Mouse (Mus musculus): Measurements from ENCODE around the gene F11r. TPM values are rescaled to one million over a fixed set of nuclear protein-coding genes. Genes with fewer than 3 reads are reported as not detected.

The F11r gene
- polyA plus RNA-seq, 1 experiment from 2014 or later = 11.1 TPM

DNA sequence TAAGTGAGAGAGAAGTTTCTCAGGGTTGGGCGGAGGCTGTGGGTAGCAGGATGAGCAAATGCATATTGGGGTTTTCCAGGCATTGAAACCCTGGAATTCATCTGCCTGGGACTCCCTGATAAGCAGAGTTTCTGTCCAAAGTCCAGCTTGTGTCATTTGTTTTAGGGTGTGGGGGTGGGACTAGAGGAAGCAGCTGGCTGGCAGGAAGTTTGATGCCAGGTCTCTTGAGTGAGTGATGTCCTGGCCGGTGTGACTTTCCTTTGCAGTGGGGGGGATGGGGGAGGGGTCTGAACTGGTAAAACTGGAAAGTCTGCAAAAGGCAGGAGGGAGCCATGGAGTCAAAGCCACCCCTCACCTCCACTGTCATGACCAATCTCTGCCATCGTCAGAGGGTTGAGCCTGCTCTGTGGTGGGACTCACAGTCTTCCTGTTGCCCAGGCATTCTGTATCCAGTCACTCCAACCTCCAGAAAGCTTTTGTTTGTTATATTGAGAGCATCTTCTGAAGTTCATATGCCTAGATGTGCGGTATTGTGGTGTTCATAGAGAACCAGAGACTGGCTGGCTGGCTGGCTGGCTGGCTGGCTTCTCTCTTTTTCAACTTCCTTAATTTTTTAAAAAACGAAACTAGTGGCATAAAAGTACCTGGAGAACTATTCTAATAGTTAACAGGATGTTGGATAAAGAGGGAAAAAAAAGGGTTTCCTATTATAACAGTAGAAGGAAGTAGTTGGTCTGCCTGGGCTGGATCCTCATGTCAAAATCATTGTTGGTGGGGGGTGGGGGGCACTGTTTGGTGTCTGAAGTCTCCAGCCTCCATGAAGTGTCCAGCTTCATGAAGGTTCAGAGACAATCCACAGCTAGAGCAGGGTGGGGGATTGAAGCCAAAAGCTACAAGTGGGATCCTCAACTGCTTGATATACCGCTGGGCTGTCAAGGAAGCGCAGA is 4.4 kb downstream of the F11r start:
- Histone ChIP-seq H3K27ac (no peak overlapping the region), H3K27me3 (peaks cover 38% of the 10 kb centered on the region), H3K4me2 (no peak overlapping the region), H3K36me3 (replicated peaks) (no peaks in the 10 kb centered on the region), H3K9me3 (0 out of 2 replicates have a peak, but pooled peaks cover 4% of the 10 kb centered on the region), H3K4me3 (replicated peaks) (no peak overlapping the region), H3K9ac (no peak overlapping the region), H3K4me1 (peaks cover 10% of the 10 kb centered on the region)
- ATAC-seq (ENCODE audit: low FRiP score) = no peak
- WGBS = 65% methylated on average over 7 of the region's 7 CpGs

DNA sequence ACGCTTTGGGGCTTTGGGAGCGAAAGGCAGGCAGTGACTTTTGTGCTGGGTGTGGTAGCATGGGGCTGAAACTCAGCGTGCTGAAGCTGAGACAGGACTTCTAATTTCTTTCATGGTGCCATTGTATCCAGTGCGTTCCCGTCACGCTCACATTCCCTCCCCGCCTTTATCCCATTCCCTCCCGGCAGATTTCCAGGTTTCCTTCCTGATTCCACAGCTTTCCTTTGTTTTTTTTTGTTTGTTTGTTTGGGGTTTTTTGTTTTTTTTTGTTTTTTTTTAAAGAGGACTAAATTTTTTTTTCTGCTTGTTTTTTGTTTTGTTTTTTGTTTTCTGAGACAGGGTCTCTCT is 5.1 kb downstream of the F11r start:
- Histone ChIP-seq H3K27ac (no peak overlapping the region), H3K4me3 (replicated peaks) (no peak overlapping the region), H3K9me3 (0 out of 2 replicates have a peak, but pooled peaks cover 4% of the 10 kb centered on the region), H3K4me2 (no peak overlapping the region), H3K36me3 (replicated peaks) (no peaks in the 10 kb centered on the region), H3K4me1 (peaks cover 6% of the 10 kb centered on the region), H3K9ac (no peak overlapping the region), H3K27me3 (peaks cover 31% of the 10 kb centered on the region)
- no peak for ATAC-seq (ENCODE audit: low FRiP score)
- WGBS = 79% methylated on average over 8 of the region's 8 CpGs

DNA sequence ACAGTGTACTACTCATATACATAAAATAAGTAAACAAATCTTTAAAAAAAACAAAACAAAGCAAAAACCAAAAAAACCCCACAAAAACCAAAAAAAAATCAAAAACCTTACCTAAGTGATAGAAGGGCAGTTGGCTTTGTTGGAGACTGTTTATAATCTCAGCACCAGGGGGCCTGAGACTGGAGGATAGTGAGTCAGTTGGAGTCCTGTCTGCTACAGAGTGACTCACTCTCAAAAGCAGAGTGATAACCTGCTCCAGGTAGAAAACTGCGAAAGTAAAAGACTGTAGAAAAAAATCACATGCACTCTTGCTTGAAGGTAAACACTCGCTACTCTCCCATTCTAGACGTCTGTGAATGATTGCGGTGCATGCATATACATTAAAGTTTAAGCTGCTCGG is 7.7 kb downstream of the F11r start:
- peaks cover 5% of the 10 kb centered on the region for H3K27me3 ChIP-seq
- no peak for ATAC-seq (ENCODE audit: low FRiP score)
- H3K9ac ChIP-seq = no peak overlapping the region
- no peak overlapping the region for H3K4me3 ChIP-seq (replicated peaks)
- no peaks in the 10 kb centered on the region for H3K36me3 ChIP-seq (replicated peaks)
- H3K4me2 ChIP-seq = no peak overlapping the region
- 90% methylated on average over 5 of the region's 5 CpGs for WGBS
- H3K9me3 ChIP-seq = 0 out of 2 replicates have a peak, but pooled peaks cover 4% of the 10 kb centered on the region
- H3K4me1 ChIP-seq = no peaks in the 10 kb centered on the region
- H3K27ac ChIP-seq = no peak overlapping the region

DNA sequence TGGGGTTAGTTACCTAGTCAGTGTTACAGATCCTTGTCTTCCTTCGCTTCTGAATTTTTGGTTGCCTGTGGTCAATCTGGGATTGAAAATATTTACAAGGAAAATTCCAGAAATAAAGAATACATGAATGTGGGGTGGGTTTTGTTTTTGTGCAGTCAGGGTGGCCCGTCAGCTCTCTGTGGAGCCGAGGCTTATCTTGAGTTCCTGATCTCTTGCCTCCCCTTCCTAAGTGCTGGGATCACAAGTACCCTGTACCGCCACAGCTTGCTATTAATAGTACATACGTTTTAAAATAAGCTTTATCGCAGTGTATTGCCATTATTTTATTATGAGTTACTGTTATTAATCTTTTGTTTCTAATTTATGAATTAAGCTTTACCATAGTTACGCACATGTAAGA is 9.5 kb downstream of the F11r start:
- Histone ChIP-seq H3K36me3 (replicated peaks) (no peaks in the 10 kb centered on the region), H3K4me1 (no peaks in the 10 kb centered on the region), H3K9me3 (0 out of 2 replicates have a peak, but pooled peaks cover 4% of the 10 kb centered on the region), H3K27me3 (no peaks in the 10 kb centered on the region), H3K4me3 (replicated peaks) (no peak overlapping the region), H3K27ac (no peak overlapping the region), H3K4me2 (no peak overlapping the region), H3K9ac (no peak overlapping the region)
- 83% methylated on average over 7 of the region's 7 CpGs for WGBS
- ATAC-seq (ENCODE audit: low FRiP score) = no peak

DNA sequence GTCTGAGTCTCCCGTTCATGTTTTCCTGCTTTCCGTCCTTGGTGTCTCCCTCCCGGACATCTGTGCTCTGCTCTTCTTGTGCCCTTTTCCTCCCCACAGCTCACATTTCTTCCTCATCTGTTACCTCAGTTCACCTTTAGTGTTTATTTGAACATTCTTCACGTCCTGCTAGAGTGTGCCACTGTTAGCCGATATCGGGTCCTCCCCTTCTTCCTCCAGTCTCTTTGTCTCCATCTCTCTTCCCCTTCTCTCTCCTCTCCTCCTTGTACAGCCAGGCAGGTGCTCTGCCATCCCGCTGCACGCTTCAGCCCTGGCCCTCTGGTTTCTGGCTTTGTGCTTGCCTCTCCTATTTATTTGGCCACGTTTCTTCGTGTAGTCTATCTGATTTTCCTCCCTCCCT is 10.4 kb downstream of the F11r start:
- H3K27me3 ChIP-seq = no peaks in the 10 kb centered on the region
- WGBS = 83% methylated on average over 10 of the region's 10 CpGs

DNA sequence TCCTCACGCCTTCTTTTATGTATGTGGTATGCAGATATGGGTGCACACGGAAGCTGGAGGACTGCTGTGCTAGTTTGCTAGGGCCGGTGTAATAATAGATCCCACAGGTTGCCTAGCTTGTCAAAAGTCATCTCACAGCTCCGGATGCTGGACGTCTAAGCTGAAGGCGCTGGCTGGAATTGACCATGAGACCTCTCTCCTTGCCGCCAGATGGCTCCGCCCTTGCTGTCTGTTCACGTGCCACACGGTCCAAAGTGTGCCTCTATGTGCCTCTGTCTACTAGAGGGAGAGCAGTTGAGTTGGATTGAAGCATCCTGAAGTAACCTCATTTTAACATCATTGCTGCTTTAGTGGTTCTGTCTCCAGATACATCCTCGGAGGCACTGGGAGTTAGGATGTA is 12.7 kb downstream of the F11r start:
- no peaks in the 10 kb centered on the region for H3K9me3 ChIP-seq
- H3K4me3 ChIP-seq (replicated peaks) = no peak overlapping the region
- no peaks in the 10 kb centered on the region for H3K4me1 ChIP-seq
- no peaks in the 10 kb centered on the region for H3K36me3 ChIP-seq (replicated peaks)
- H3K27me3 ChIP-seq = no peaks in the 10 kb centered on the region
- H3K4me2 ChIP-seq = no peak overlapping the region
- 88% methylated on average over 11 of the region's 11 CpGs for WGBS
- no peak overlapping the region for H3K27ac ChIP-seq
- no peak overlapping the region for H3K9ac ChIP-seq
- ATAC-seq (ENCODE audit: low FRiP score) = no peak

More for the DNA sequence above, 10.4 kb downstream of the F11r start:
- Histone ChIP-seq H3K27ac (no peak overlapping the region), H3K4me3 (replicated peaks) (no peak overlapping the region), H3K4me2 (no peak overlapping the region), H3K9me3 (0 out of 2 replicates have a peak, but pooled peaks cover 4% of the 10 kb centered on the region), H3K4me1 (no peaks in the 10 kb centered on the region), H3K9ac (no peak overlapping the region), H3K36me3 (replicated peaks) (no peaks in the 10 kb centered on the region)
- no peak for ATAC-seq (ENCODE audit: low FRiP score)

DNA sequence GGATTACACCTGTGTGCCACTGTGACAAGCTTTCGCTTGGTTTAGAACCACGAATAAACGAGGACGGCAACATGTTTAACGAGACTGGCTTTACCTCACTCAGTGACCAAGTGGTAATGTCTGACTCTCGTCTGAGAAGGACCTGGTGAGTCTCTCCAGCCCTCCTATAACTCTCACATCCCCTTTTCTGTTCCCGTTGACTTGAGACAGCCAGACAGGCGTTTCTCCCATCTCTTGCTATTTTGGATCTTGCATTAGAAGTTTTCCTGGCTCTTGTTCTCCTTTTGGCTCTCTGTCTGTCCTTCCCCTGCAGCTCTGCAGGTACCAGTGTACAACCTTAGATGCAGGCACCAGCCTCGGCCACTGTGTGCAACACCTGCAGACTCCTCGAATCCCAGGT is 13.7 kb downstream of the F11r start:
- ATAC-seq (ENCODE audit: low FRiP score) = no peak
- WGBS = 85% methylated on average over 10 of the region's 10 CpGs

DNA sequence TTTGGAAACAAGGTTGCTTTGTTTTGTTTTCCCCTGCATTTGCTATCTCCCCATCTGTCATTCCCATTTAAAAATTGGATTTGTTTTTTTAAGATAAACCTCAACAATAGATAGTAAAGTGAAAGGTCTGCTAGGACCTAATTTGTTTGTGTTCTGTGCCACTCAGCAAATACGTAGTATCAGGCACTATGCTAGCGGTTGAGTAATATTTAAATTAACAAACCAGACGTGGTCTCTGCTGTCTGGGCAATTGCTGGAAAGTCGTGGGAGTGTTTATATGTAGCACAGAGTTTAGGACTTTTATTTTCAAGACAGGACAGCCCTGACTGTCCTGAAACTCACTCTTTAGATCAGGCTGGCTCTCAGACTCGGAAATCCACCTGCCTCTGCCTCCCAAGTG is 15.2 kb downstream of the F11r start:
- 80% methylated on average over 5 of the region's 5 CpGs for WGBS
- Histone ChIP-seq H3K9me3 (no peaks in the 10 kb centered on the region), H3K4me3 (replicated peaks) (no peak overlapping the region)

More for the DNA sequence above, 13.7 kb downstream of the F11r start:
- Histone ChIP-seq H3K9me3 (no peaks in the 10 kb centered on the region), H3K4me3 (replicated peaks) (no peak overlapping the region), H3K9ac (no peak overlapping the region), H3K4me2 (no peak overlapping the region), H3K27me3 (no peaks in the 10 kb centered on the region), H3K36me3 (replicated peaks) (no peaks in the 10 kb centered on the region), H3K4me1 (no peaks in the 10 kb centered on the region), H3K27ac (no peak overlapping the region)

DNA sequence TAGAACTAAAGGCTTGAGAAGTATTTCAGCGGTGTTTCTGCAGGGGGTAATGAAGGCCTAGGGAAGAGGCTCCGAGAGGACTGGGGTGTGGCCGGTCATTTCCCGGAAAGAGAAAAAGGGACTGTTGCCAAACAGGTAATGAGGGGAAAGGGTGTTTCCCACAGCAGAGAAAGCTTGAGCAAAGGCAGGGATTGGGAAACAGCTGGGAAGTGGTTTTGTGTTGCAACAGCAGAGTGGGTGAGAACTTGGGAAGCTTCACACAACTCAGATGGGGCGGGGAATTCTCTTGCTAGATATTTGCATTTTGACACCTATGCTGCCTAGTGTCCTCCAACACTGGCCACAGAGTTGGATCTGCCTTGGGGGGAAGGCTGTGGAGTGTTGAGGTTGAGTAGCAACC is 15.6 kb downstream of the F11r start:
- WGBS = 94% methylated on average over 5 of the region's 5 CpGs
- no peak for ATAC-seq (ENCODE audit: low FRiP score)

More for the DNA sequence above, 15.2 kb downstream of the F11r start:
- Histone ChIP-seq H3K9ac (no peak overlapping the region), H3K36me3 (replicated peaks) (no peaks in the 10 kb centered on the region), H3K4me1 (no peaks in the 10 kb centered on the region), H3K4me2 (no peak overlapping the region), H3K27ac (no peak overlapping the region), H3K27me3 (no peaks in the 10 kb centered on the region)
- no peak for ATAC-seq (ENCODE audit: low FRiP score)

DNA sequence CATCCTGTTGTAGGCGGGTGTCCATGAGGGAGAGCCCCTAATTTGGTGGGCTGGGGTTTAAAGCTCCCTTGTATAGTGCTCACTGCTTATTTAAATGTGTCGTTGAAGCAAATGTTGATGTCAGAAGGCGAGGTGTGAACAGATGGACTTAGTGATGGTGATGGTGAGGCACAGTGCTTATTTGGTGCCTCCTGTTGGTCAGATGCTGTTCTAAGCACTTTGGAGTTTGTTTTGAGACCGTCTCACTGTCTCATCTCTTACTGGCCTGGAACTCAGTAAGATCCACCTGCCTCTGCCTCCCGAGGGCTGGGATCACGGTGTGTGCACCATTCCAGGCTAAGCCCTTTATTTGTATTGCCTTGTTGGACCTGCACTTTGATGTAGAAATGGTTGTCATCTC is 17.6 kb downstream of the F11r start:
- Histone ChIP-seq H3K9ac (no peak overlapping the region), H3K4me1 (peaks cover 7% of the 10 kb centered on the region; the same call in 1 of the 2 replicates), H3K27ac (no peak overlapping the region), H3K27me3 (no peaks in the 10 kb centered on the region), H3K9me3 (no peaks in the 10 kb centered on the region), H3K4me3 (replicated peaks) (no peak overlapping the region), H3K36me3 (replicated peaks) (no peaks in the 10 kb centered on the region), H3K4me2 (no peak overlapping the region)
- ATAC-seq (ENCODE audit: low FRiP score) = no peak
- 84% methylated on average over 6 of the region's 6 CpGs for WGBS

More for the DNA sequence above, 15.6 kb downstream of the F11r start:
- H3K27ac ChIP-seq = no peak overlapping the region
- no peaks in the 10 kb centered on the region for H3K27me3 ChIP-seq
- H3K36me3 ChIP-seq (replicated peaks) = no peaks in the 10 kb centered on the region
- H3K4me3 ChIP-seq (replicated peaks) = no peak overlapping the region
- H3K9ac ChIP-seq = no peak overlapping the region
- H3K4me1 ChIP-seq = no peaks in the 10 kb centered on the region
- no peak overlapping the region for H3K4me2 ChIP-seq
- no peaks in the 10 kb centered on the region for H3K9me3 ChIP-seq

DNA sequence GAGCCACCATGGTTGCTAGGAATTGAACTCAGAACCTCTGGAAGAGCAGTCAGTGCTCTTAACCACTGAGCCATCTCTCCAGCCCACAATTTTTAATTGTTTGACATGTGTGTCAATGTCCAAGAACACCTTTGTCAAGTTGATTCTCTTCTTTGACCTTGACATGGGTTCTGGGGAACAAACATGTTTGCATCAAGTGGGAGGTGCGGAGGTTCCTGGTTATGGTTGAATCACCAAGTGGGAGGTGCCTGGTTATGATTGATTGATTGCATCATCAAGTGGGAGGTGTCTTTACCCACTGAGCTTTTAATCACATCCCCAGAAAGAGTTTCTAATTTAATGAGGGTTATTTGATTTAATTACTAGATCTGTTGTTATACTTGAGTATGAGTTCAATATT is 20.2 kb downstream of the F11r start:
- no peak overlapping the region for H3K4me2 ChIP-seq
- H3K9ac ChIP-seq = no peak overlapping the region
- 94% methylated on average over 1 of the region's 1 CpGs for WGBS
- no peaks in the 10 kb centered on the region for H3K9me3 ChIP-seq
- no peak for ATAC-seq (ENCODE audit: low FRiP score)
- no peak overlapping the region for H3K4me3 ChIP-seq (replicated peaks)
- H3K27me3 ChIP-seq = no peaks in the 10 kb centered on the region
- peaks cover 14% of the 10 kb centered on the region; the same call in 1 of the 2 replicates for H3K4me1 ChIP-seq
- no peaks in the 10 kb centered on the region for H3K36me3 ChIP-seq (replicated peaks)
- no peak overlapping the region for H3K27ac ChIP-seq

DNA sequence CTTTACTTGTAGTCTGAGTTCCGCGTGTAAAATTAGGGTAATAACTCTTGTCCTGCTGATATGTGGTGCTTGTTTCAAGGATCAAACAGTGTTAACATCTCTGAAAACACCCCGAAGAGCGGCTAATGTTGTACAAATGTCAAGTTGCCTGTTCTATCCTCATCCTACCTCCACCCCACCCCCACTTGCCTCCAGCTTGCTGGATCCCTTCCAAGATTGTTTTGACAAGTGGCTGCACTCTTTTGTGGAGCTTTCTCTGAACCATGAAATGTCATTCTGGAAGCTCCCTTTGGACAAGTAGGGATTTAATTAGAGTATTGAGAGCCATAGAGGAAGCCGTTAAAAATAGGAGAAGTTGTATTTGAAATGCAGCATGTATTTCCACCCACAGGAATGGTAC is 22.5 kb downstream of the F11r start:
- no peak overlapping the region for H3K9ac ChIP-seq
- H3K27me3 ChIP-seq = no peaks in the 10 kb centered on the region
- ATAC-seq (ENCODE audit: low FRiP score) = peak; percentile 54; the same call in 1 of the 2 replicates
- no peak overlapping the region for H3K4me3 ChIP-seq (replicated peaks)
- peaks cover 14% of the 10 kb centered on the region; the same call in 1 of the 2 replicates for H3K4me1 ChIP-seq
- H3K27ac ChIP-seq = no peak overlapping the region
- WGBS = 33% methylated on average over 5 of the region's 5 CpGs
- H3K9me3 ChIP-seq = no peaks in the 10 kb centered on the region
- no peaks in the 10 kb centered on the region for H3K36me3 ChIP-seq (replicated peaks)
- peak overlapping the region; percentile 26 for H3K4me2 ChIP-seq

Data from forebrain, embryonic 12.5 days (tissue).